Mouse (Mus musculus): ENCODE measurements around the gene Mypop. TPM values are rescaled to one million over a fixed set of nuclear protein-coding genes. Genes with fewer than 3 reads are reported as not detected.

Gene Mypop
- polyA plus RNA-seq, 1 experiment from 2014 or later, result 3.7 TPM

GRCm38 (mm10) chr7:18962795-18963194, 28.2 kb upstream of the Mypop start:
- Histone ChIP-seq H3K27ac (no peak overlapping the region), H3K4me3 (replicated peaks) (peak overlapping the region; percentile 8; the same call in 1 of the 2 replicates), H3K36me3 (no peaks in the 10 kb centered on the region), H3K4me1 (peaks cover 19% of the 10 kb centered on the region), H3K9ac (no peak overlapping the region), H3K27me3 (replicated peaks) (peaks cover 72% of the 10 kb centered on the region), H3K4me2 (peak overlapping the region; percentile 43), H3K9me3 (no peaks in the 10 kb centered on the region)
- no peak for ATAC-seq (ENCODE audit: insufficient read depth, low FRiP score, low read depth)
- 1% methylated on average over 20 of the region's 20 CpGs for WGBS

GRCm38 (mm10) chr7:18963294-18963843, 27.7 kb upstream of the Mypop start:
- H3K27me3 ChIP-seq (replicated peaks), result peaks cover 67% of the 10 kb centered on the region
- ATAC-seq (ENCODE audit: insufficient read depth, low FRiP score, low read depth), result no peak
- peaks cover 15% of the 10 kb centered on the region; the same call in 1 of the 2 replicates for H3K4me1 ChIP-seq
- H3K4me3 ChIP-seq (replicated peaks), result no peak overlapping the region
- no peak overlapping the region; the same call in 1 of the 2 replicates for H3K4me2 ChIP-seq
- H3K9me3 ChIP-seq, result no peaks in the 10 kb centered on the region
- H3K9ac ChIP-seq, result no peak overlapping the region
- H3K27ac ChIP-seq, result no peak overlapping the region
- 1% methylated on average over 19 of the region's 19 CpGs for WGBS
- no peaks in the 10 kb centered on the region for H3K36me3 ChIP-seq

GRCm38 (mm10) chr7:18965312-18965711, 25.7 kb upstream of the Mypop start:
- H3K4me3 ChIP-seq (replicated peaks), result no peak overlapping the region
- H3K27ac ChIP-seq, result no peak overlapping the region
- no peak overlapping the region for H3K9ac ChIP-seq
- no peaks in the 10 kb centered on the region for H3K9me3 ChIP-seq
- no peak overlapping the region for H3K4me2 ChIP-seq
- H3K4me1 ChIP-seq, result peaks cover 11% of the 10 kb centered on the region; the same call in 1 of the 2 replicates
- peaks cover 50% of the 10 kb centered on the region for H3K27me3 ChIP-seq (replicated peaks)
- WGBS, result 75% methylated on average over 5 of the region's 5 CpGs
- H3K36me3 ChIP-seq, result no peaks in the 10 kb centered on the region
- ATAC-seq (ENCODE audit: insufficient read depth, low FRiP score, low read depth), result no peak

- H3K27me3 ChIP-seq (replicated peaks), result peaks cover 28% of the 10 kb centered on the region
- H3K27ac ChIP-seq, result no peak overlapping the region
- peaks cover 7% of the 10 kb centered on the region; the same call in 1 of the 2 replicates for H3K4me1 ChIP-seq
- no peaks in the 10 kb centered on the region for H3K9me3 ChIP-seq
- 11% methylated on average over 8 of the region's 8 CpGs for WGBS
- no peak; the same call in 1 of the 2 replicates for ATAC-seq (ENCODE audit: insufficient read depth, low FRiP score, low read depth)
- no peaks in the 10 kb centered on the region for H3K36me3 ChIP-seq
- no peak overlapping the region for H3K9ac ChIP-seq
- H3K4me2 ChIP-seq, result no peak overlapping the region
- no peak overlapping the region for H3K4me3 ChIP-seq (replicated peaks)
Observed at GRCm38 (mm10) chr7:18967603-18968002, 23.4 kb upstream of the Mypop start.

- H3K4me3 ChIP-seq (replicated peaks), result no peak overlapping the region
- H3K27ac ChIP-seq, result no peak overlapping the region
- WGBS, result 84% methylated on average over 3 of the region's 3 CpGs
- H3K27me3 ChIP-seq (replicated peaks), result 0 out of 2 replicates have a peak, but pooled peaks cover 4% of the 10 kb centered on the region
- H3K36me3 ChIP-seq, result no peaks in the 10 kb centered on the region
- H3K4me1 ChIP-seq, result no peaks in the 10 kb centered on the region
- no peak for ATAC-seq (ENCODE audit: insufficient read depth, low FRiP score, low read depth)
- H3K9me3 ChIP-seq, result no peaks in the 10 kb centered on the region
- no peak overlapping the region for H3K4me2 ChIP-seq
- no peak overlapping the region for H3K9ac ChIP-seq
Observed at GRCm38 (mm10) chr7:18970956-18971355, 20.1 kb upstream of the Mypop start.

- no peaks in the 10 kb centered on the region for H3K4me1 ChIP-seq
- H3K9me3 ChIP-seq, result no peaks in the 10 kb centered on the region
- H3K27me3 ChIP-seq (replicated peaks), result 0 out of 2 replicates have a peak, but pooled peaks cover 4% of the 10 kb centered on the region
- ATAC-seq (ENCODE audit: insufficient read depth, low FRiP score, low read depth), result no peak
- WGBS, result 64% methylated on average over 9 of the region's 9 CpGs
- H3K27ac ChIP-seq, result no peak overlapping the region
- no peak overlapping the region for H3K4me2 ChIP-seq
- no peaks in the 10 kb centered on the region for H3K36me3 ChIP-seq
- no peak overlapping the region for H3K9ac ChIP-seq
- no peak overlapping the region for H3K4me3 ChIP-seq (replicated peaks)
Observed at GRCm38 (mm10) chr7:18978381-18978780, 12.7 kb upstream of the Mypop start.

- Histone ChIP-seq H3K4me1 (peaks cover 8% of the 10 kb centered on the region), H3K4me3 (replicated peaks) (no peak overlapping the region), H3K27me3 (replicated peaks) (peaks cover 5% of the 10 kb centered on the region; the same call in 1 of the 2 replicates), H3K9me3 (no peaks in the 10 kb centered on the region), H3K27ac (no peak overlapping the region), H3K36me3 (no peaks in the 10 kb centered on the region), H3K4me2 (no peak overlapping the region), H3K9ac (no peak overlapping the region)
- WGBS, result 62% methylated on average over 2 of the region's 2 CpGs
- ATAC-seq (ENCODE audit: insufficient read depth, low FRiP score, low read depth), result no peak
Observed at GRCm38 (mm10) chr7:18986503-18986902, 4.5 kb upstream of the Mypop start.

GRCm38 (mm10) chr7:18987100-18987499, 3.9 kb upstream of the Mypop start, which contains the start of gene Nanos2:
TSS of gene Nanos2 (plus strand) at chr7:18987400.
- ATAC-seq (ENCODE audit: insufficient read depth, low FRiP score, low read depth), result no peak

GRCm38 (mm10) chr7:18987747-18988146, 3.3 kb upstream of the Mypop start:
- Histone ChIP-seq H3K9ac (no peak overlapping the region), H3K9me3 (no peaks in the 10 kb centered on the region), H3K27ac (no peak overlapping the region), H3K4me2 (no peak overlapping the region), H3K27me3 (replicated peaks) (peaks cover 18% of the 10 kb centered on the region; the same call in 1 of the 2 replicates), H3K4me3 (replicated peaks) (no peak overlapping the region), H3K4me1 (peaks cover 18% of the 10 kb centered on the region), H3K36me3 (no peaks in the 10 kb centered on the region)
- ATAC-seq (ENCODE audit: insufficient read depth, low FRiP score, low read depth), result no peak
- WGBS, result 68% methylated on average over 13 of the region's 13 CpGs

More at GRCm38 (mm10) chr7:18987100-18987499, 3.9 kb upstream of the Mypop start, which contains the start of gene Nanos2:
- Histone ChIP-seq H3K9ac (no peak within 1 kb of the TSS), H3K27ac (no peak within 1 kb of the TSS), H3K36me3 (no peaks in the 10 kb centered on the region), H3K4me3 (replicated peaks) (no peak within 1 kb of the TSS), H3K4me1 (peaks cover 13% of the 10 kb centered on the region), H3K27me3 (replicated peaks) (peaks cover 11% of the 10 kb centered on the region; the same call in 1 of the 2 replicates), H3K9me3 (no peaks in the 10 kb centered on the region), H3K4me2 (no peak within 1 kb of the TSS)
- WGBS, result 67% methylated on average over 2 of the region's 2 CpGs

- no peak for ATAC-seq (ENCODE audit: insufficient read depth, low FRiP score, low read depth)
Observed at GRCm38 (mm10) chr7:18988780-18989179, 2.3 kb upstream of the Mypop start.

GRCm38 (mm10) chr7:18989995-18990394, 1.1 kb upstream of the Mypop start:
- peak overlapping the region; percentile 46 for H3K4me3 ChIP-seq (replicated peaks)

More at GRCm38 (mm10) chr7:18988780-18989179, 2.3 kb upstream of the Mypop start:
- Histone ChIP-seq H3K9ac (no peak overlapping the region), H3K4me3 (replicated peaks) (no peak overlapping the region), H3K27me3 (replicated peaks) (peaks cover 28% of the 10 kb centered on the region; the same call in 1 of the 2 replicates), H3K9me3 (no peaks in the 10 kb centered on the region), H3K4me2 (no peak overlapping the region), H3K4me1 (peaks cover 18% of the 10 kb centered on the region), H3K36me3 (no peaks in the 10 kb centered on the region), H3K27ac (no peak overlapping the region)
- WGBS, result 67% methylated on average over 6 of the region's 6 CpGs

GRCm38 (mm10) chr7:18991660-18992293, 732 bp downstream of the Mypop start:
- H3K4me2 ChIP-seq, result peak overlapping the region; percentile 93
- H3K36me3 ChIP-seq, result no peaks in the 10 kb centered on the region
- H3K27me3 ChIP-seq (replicated peaks), result peaks cover 28% of the 10 kb centered on the region; the same call in 1 of the 2 replicates
- H3K9ac ChIP-seq, result peak overlapping the region; percentile 4
- H3K9me3 ChIP-seq, result no peaks in the 10 kb centered on the region
- 0 out of 2 replicates have a peak, but pooled peaks have one; percentile 7 for ATAC-seq (ENCODE audit: insufficient read depth, low FRiP score, low read depth)
- H3K27ac ChIP-seq, result no peak overlapping the region
- peak overlapping the region; percentile 46 for H3K4me3 ChIP-seq (replicated peaks)
- H3K4me1 ChIP-seq, result peaks cover 18% of the 10 kb centered on the region
- WGBS, result under 1% methylated on average over 59 of the region's 59 CpGs

More at GRCm38 (mm10) chr7:18989995-18990394, 1.1 kb upstream of the Mypop start:
- H3K27me3 ChIP-seq (replicated peaks), result peaks cover 28% of the 10 kb centered on the region; the same call in 1 of the 2 replicates
- peaks cover 18% of the 10 kb centered on the region for H3K4me1 ChIP-seq
- H3K27ac ChIP-seq, result peak overlapping the region; percentile 80; the same call in 1 of the 2 replicates
- H3K9me3 ChIP-seq, result no peaks in the 10 kb centered on the region
- no peaks in the 10 kb centered on the region for H3K36me3 ChIP-seq
- peak overlapping the region; percentile 93 for H3K4me2 ChIP-seq
- WGBS, result 11% methylated on average over 5 of the region's 5 CpGs
- H3K9ac ChIP-seq, result no peak overlapping the region
- ATAC-seq (ENCODE audit: insufficient read depth, low FRiP score, low read depth), result no peak

Data from stomach, embryonic 15.5 days (tissue).